14 mouse cellular contexts compared by ENCODE assay signal in genomic region chr15:97315422-97315757, GRCm38 (mm10).
DNase-seq lines count a peak whose midpoint lies in the region; ATAC-seq lines count a peak whose summit lies in the region.
"Had no signal": no experiment of that assay in that cellular context is flagged by ENCODE, and none has a peak within 500 bp of the region (broad histone marks: within the 10 kb centered on the region; RNA-seq: fewer than 3 reads in every experiment).

No protein-coding gene starts in this region.

- no peaks in the 10 kb centered on the region for H3K9me3 ChIP-seq in hindbrain, embryonic 16.5 days (ENCODE audit: control insufficient read depth, low read length)
- H3K9me3 ChIP-seq in hindbrain, embryonic 14.5 days (ENCODE audit: control insufficient read depth, low read length) = peaks cover 3% of the 10 kb centered on the region; the same call in 1 of the 2 replicates
- H3K9me3 ChIP-seq: embryonic facial prominence, embryonic 12.5 days had no signal

- no peaks in the 10 kb centered on the region for H3K36me3 ChIP-seq in hindbrain, embryonic 16.5 days (ENCODE audit: control insufficient read depth, insufficient read depth, low read length)
- no peaks in the 10 kb centered on the region for H3K36me3 ChIP-seq in hindbrain, embryonic 14.5 days (replicated peaks; ENCODE audit: control insufficient read depth, insufficient read depth)
- H3K36me3 ChIP-seq: embryonic facial prominence, embryonic 12.5 days had no signal

- H3K27ac ChIP-seq in hindbrain, embryonic 16.5 days (ENCODE audit: low read depth, low read length) = peak overlapping the region; percentile 48; the same call in 1 of the 2 replicates
- no peak overlapping the region for H3K27ac ChIP-seq in hindbrain, embryonic 14.5 days
- H3K27ac ChIP-seq: embryonic facial prominence, embryonic 12.5 days had no signal

- no peaks in the 10 kb centered on the region for H3K27me3 ChIP-seq in hindbrain, embryonic 16.5 days (replicated peaks; ENCODE audit: control insufficient read depth, insufficient read depth, low read length)
- H3K27me3 ChIP-seq in hindbrain, embryonic 14.5 days (ENCODE audit: control insufficient read depth, insufficient read depth, low read length) = no peaks in the 10 kb centered on the region
- H3K27me3 ChIP-seq: embryonic facial prominence, embryonic 12.5 days had no signal

- peak; percentile 58; the same call in 1 of the 2 replicates for ATAC-seq in hindbrain, embryonic 16.5 days
- ATAC-seq in hindbrain, embryonic 14.5 days (ENCODE audit: low FRiP score) = no peak
- ATAC-seq: liver, postnatal 0 days had no signal

- no peak for DNase-seq in hindbrain, embryonic 14.5 days (ENCODE audit: low spot score)
- peak; percentile 14 for DNase-seq in ovary, adult 18-20 months (ENCODE audit: low spot score)
- DNase-seq in ovary, postnatal 36 days (ENCODE audit: low spot score) = no peak
- peak; percentile 45 for DNase-seq in layer of hippocampus, adult 9-11 months
- DNase-seq in right cerebral cortex, postnatal 36 days (ENCODE audit: low spot score in 2 of 2) = peak; percentile 34 to 59
- DNase-seq in thymus, postnatal 0 days (ENCODE audit: low spot score) = no peak
- DNase-seq in ovary, postnatal 14 days (ENCODE audit: low spot score) = no peak
- DNase-seq: cerebellum, adult 2 months; kidney, adult 11 months; liver, postnatal 0 days; thymus, postnatal 36 days had no signal

- WGBS in hindbrain, embryonic 16.5 days = 58% methylated on average over 9 of the region's 9 CpGs
- WGBS in hindbrain, embryonic 14.5 days = 55% methylated on average over 9 of the region's 9 CpGs

- H3K4me1 ChIP-seq in hindbrain, embryonic 16.5 days (ENCODE audit: control insufficient read depth, insufficient read depth, low read depth, low read length) = peaks cover 15% of the 10 kb centered on the region
- H3K4me1 ChIP-seq in hindbrain, embryonic 14.5 days (replicated peaks; ENCODE audit: control insufficient read depth, insufficient read depth, low read length) = peaks cover 13% of the 10 kb centered on the region; the same call in 1 of the 2 replicates
- H3K4me1 ChIP-seq: megakaryocyte, embryonic 14.5 days had no signal

- peak overlapping the region; percentile 38; the same call in 1 of the 2 replicates for H3K4me2 ChIP-seq in hindbrain, embryonic 16.5 days (ENCODE audit: low read length)
- H3K4me2 ChIP-seq in hindbrain, embryonic 14.5 days (replicated peaks) = no peak overlapping the region
- H3K4me2 ChIP-seq: embryonic facial prominence, embryonic 12.5 days had no signal

- no peak overlapping the region for H3K9ac ChIP-seq in hindbrain, embryonic 16.5 days (ENCODE audit: low read depth, low read length)
- no peak overlapping the region for H3K9ac ChIP-seq in hindbrain, embryonic 14.5 days
- H3K9ac ChIP-seq: embryonic facial prominence, embryonic 12.5 days; liver, postnatal 0 days had no signal

- H3K4me3 ChIP-seq in hindbrain, embryonic 16.5 days (ENCODE audit: low read length) = no peak overlapping the region
- no peak overlapping the region for H3K4me3 ChIP-seq in hindbrain, embryonic 14.5 days (replicated peaks; ENCODE audit: low read length)
- H3K4me3 ChIP-seq: embryonic facial prominence, embryonic 12.5 days; megakaryocyte, embryonic 14.5 days had no signal

Comparison
In these comparisons a context has a peak if more than half of its experiments do, and no peak if none do; other contexts are left out.
1. DNase-seq: peak in ovary, adult 18-20 months (single experiment), layer of hippocampus, adult 9-11 months (single experiment) and right cerebral cortex, postnatal 36 days (2 of 2); none in hindbrain, embryonic 14.5 days (single experiment), ovary, postnatal 36 days (single experiment), thymus, postnatal 0 days (single experiment) and ovary, postnatal 14 days (single experiment).